Mouse (Mus musculus) 3T3-L1 (cell line): ENCODE measurements around the gene Esr2.
A peak's percentile ranks its signal among the peaks of the same experiment; 100 is the strongest.
"Not testable (repeated sequence)": the region's sequence is repeated elsewhere in the genome, so short reads cannot be mapped to it uniquely, and the experiment has no call there.

Experiments
- DNase-seq: peaks from one replicate; pipeline ENCODE4 v3.0.0-alpha.2; 2015; ENCODE audit warnings: low read depth, low spot score

The Esr2 gene

GRCm38 (mm10) chr12:76177000-76177863 is at the start of gene Esr2:
Esr2 (minus strand) TSS chr12:76177259.
- peak; percentile 60 for DNase-seq

- DNase-seq = not testable (repeated sequence)
Observed at GRCm38 (mm10) chr12:76222104-76222503, 45.0 kb upstream of the Esr2 start.

- DNase-seq = no peak
Observed at GRCm38 (mm10) chr12:76216716-76217115, 39.7 kb upstream of the Esr2 start.

- no peak for DNase-seq
Observed at GRCm38 (mm10) chr12:76215121-76215520, 38.1 kb upstream of the Esr2 start.

- DNase-seq = no peak
Observed at GRCm38 (mm10) chr12:76209429-76209974, 32.4 kb upstream of the Esr2 start.

- DNase-seq = no peak
Observed at GRCm38 (mm10) chr12:76200326-76200725, 23.3 kb upstream of the Esr2 start.

- DNase-seq = no peak
Observed at GRCm38 (mm10) chr12:76197071-76197470, 20.0 kb upstream of the Esr2 start.

GRCm38 (mm10) chr12:76196709-76197054 is 19.6 kb upstream of the Esr2 start:
- DNase-seq = peak; percentile 87

GRCm38 (mm10) chr12:76195912-76196708 is 19.1 kb upstream of the Esr2 start:
- DNase-seq = no peak

- no peak for DNase-seq
Observed at GRCm38 (mm10) chr12:76194526-76194925, 17.5 kb upstream of the Esr2 start.

GRCm38 (mm10) chr12:76190940-76191339 is 13.9 kb upstream of the Esr2 start:
- peak; percentile 87 for DNase-seq

GRCm38 (mm10) chr12:76187849-76188248 is 10.8 kb upstream of the Esr2 start:
- peak; percentile 58 for DNase-seq

GRCm38 (mm10) chr12:76186473-76186872 is 9.4 kb upstream of the Esr2 start:
- no peak for DNase-seq

- no peak for DNase-seq
Observed at GRCm38 (mm10) chr12:76185167-76185816, 8.2 kb upstream of the Esr2 start.

- DNase-seq = no peak
Observed at GRCm38 (mm10) chr12:76184271-76184670, 7.2 kb upstream of the Esr2 start.

GRCm38 (mm10) chr12:76182831-76183230 is 5.8 kb upstream of the Esr2 start:
- no peak for DNase-seq

- DNase-seq = no peak
Observed at GRCm38 (mm10) chr12:76181471-76181870, 4.4 kb upstream of the Esr2 start.

- no peak for DNase-seq
Observed at GRCm38 (mm10) chr12:76180442-76180841, 3.4 kb upstream of the Esr2 start.

- DNase-seq = no peak
Observed at GRCm38 (mm10) chr12:76179527-76179926, 2.5 kb upstream of the Esr2 start.

GRCm38 (mm10) chr12:76179051-76179450 is 2.0 kb upstream of the Esr2 start:
- DNase-seq = no peak

GRCm38 (mm10) chr12:76177864-76178518 is 932 bp upstream of the Esr2 start:
- DNase-seq = peak; percentile 87
